9 mouse cellular contexts compared by ENCODE assay signal in genomic region chr2:157663584-157664375, GRCm38 (mm10).
DNase-seq lines count a peak whose midpoint lies in the region; ATAC-seq lines count a peak whose summit lies in the region.
"Had no signal": no experiment of that assay in that cellular context is flagged by ENCODE, and none has a peak within 500 bp of the region (broad histone marks: within the 10 kb centered on the region; RNA-seq: fewer than 3 reads in every experiment).

No protein-coding gene starts in this region.

- ATAC-seq in CD4-positive, CD25-positive, alpha-beta regulatory T cell, adult 4 months: no peak
- ATAC-seq in hindbrain, embryonic 11.5 days (ENCODE audit: low FRiP score): no peak
- ATAC-seq in megakaryocyte progenitor cell, adult 5-6 weeks (replicated peaks; ENCODE audit: poor library complexity): peak; percentile 68

- H3K4me3 ChIP-seq in hindbrain, embryonic 11.5 days (ENCODE audit: low read depth, low read length): no peak overlapping the region
- H3K4me3 ChIP-seq: embryonic facial prominence, embryonic 13.5 days had no signal

- peak; percentile 25 for DNase-seq in CD4-positive, CD25-positive, alpha-beta regulatory T cell, adult 2 months (ENCODE audit: low read depth, low spot score)
- peak; percentile 27 for DNase-seq in ovary, postnatal 10 days (ENCODE audit: low spot score)
- no peak for DNase-seq in ovary, adult 18-20 months (ENCODE audit: low spot score)
- peak; percentile 81 for DNase-seq in hindbrain, embryonic 11.5 days (ENCODE audit: low spot score)
- DNase-seq in thymus, postnatal 4 days: peak; percentile 81
- no peak for DNase-seq in natural killer cell, adult 2 months (ENCODE audit: low spot score in 2 of 2)

- no peaks in the 10 kb centered on the region for H3K4me1 ChIP-seq in hindbrain, embryonic 11.5 days (replicated peaks; ENCODE audit: control insufficient read depth, insufficient read depth, low read length)
- H3K4me1 ChIP-seq: embryonic facial prominence, embryonic 13.5 days had no signal

- no peak overlapping the region for H3K4me2 ChIP-seq in hindbrain, embryonic 11.5 days (replicated peaks; ENCODE audit: low read depth, low read length)
- H3K4me2 ChIP-seq: embryonic facial prominence, embryonic 13.5 days had no signal

- H3K27me3 ChIP-seq in hindbrain, embryonic 11.5 days (ENCODE audit: control insufficient read depth, insufficient read depth, low read length): no peaks in the 10 kb centered on the region
- H3K27me3 ChIP-seq: embryonic facial prominence, embryonic 13.5 days had no signal

- H3K27ac ChIP-seq in hindbrain, embryonic 11.5 days (ENCODE audit: low read depth, low read length): no peak overlapping the region
- H3K27ac ChIP-seq: embryonic facial prominence, embryonic 13.5 days had no signal

- no peaks in the 10 kb centered on the region for H3K36me3 ChIP-seq in hindbrain, embryonic 11.5 days (ENCODE audit: control insufficient read depth, insufficient read depth, low read length)
- H3K36me3 ChIP-seq: embryonic facial prominence, embryonic 13.5 days had no signal

- H3K9me3 ChIP-seq in hindbrain, embryonic 11.5 days (ENCODE audit: control insufficient read depth, low read length): no peaks in the 10 kb centered on the region
- H3K9me3 ChIP-seq: embryonic facial prominence, embryonic 13.5 days had no signal

- 26% methylated on average over 20 of the region's 20 CpGs for WGBS in hindbrain, embryonic 11.5 days

- H3K9ac ChIP-seq in hindbrain, embryonic 11.5 days (ENCODE audit: low read depth, low read length): no peak overlapping the region
- H3K9ac ChIP-seq: embryonic facial prominence, embryonic 13.5 days had no signal

Comparison
In these comparisons a context has a peak if more than half of its experiments do, and no peak if none do; other contexts are left out.
1. DNase-seq: peak in CD4-positive, CD25-positive, alpha-beta regulatory T cell, adult 2 months (single experiment), ovary, postnatal 10 days (single experiment), hindbrain, embryonic 11.5 days (single experiment) and thymus, postnatal 4 days (single experiment); none in ovary, adult 18-20 months (single experiment) and natural killer cell, adult 2 months (0 of 2).